Mouse (Mus musculus) kidney, postnatal 10 days (tissue): ENCODE measurements around the gene Ap5m1.

ENCODE experiments used
- DNase-seq: peaks from one replicate; pipeline ENCODE4 v3.0.0; 2021; ENCODE audit warnings: mixed read lengths

The Ap5m1 gene

GRCm38 (mm10) chr14:49128544-49129263 is 62.8 kb downstream of the Ap5m1 start:
- no peak for DNase-seq

- DNase-seq: no peak
Measured at GRCm38 (mm10) chr14:49132391-49132790, 66.5 kb downstream of the Ap5m1 start.

- no peak for DNase-seq
Measured at GRCm38 (mm10) chr14:49138171-49138570, 72.3 kb downstream of the Ap5m1 start.

GRCm38 (mm10) chr14:49140756-49141155 is 74.9 kb downstream of the Ap5m1 start:
- DNase-seq: no peak
